Mouse (Mus musculus) c-Kit-positive CD71-positive TER-119-negative erythroid progenitor cells, embryonic 14.5 days (primary cell): ENCODE measurements around the gene Crhbp.

Source experiments
- DNase-seq: peaks from one replicate; pipeline ENCODE4 v3.0.0-alpha.2; 2013; ENCODE audit warnings: low read depth

The Crhbp gene

DNA sequence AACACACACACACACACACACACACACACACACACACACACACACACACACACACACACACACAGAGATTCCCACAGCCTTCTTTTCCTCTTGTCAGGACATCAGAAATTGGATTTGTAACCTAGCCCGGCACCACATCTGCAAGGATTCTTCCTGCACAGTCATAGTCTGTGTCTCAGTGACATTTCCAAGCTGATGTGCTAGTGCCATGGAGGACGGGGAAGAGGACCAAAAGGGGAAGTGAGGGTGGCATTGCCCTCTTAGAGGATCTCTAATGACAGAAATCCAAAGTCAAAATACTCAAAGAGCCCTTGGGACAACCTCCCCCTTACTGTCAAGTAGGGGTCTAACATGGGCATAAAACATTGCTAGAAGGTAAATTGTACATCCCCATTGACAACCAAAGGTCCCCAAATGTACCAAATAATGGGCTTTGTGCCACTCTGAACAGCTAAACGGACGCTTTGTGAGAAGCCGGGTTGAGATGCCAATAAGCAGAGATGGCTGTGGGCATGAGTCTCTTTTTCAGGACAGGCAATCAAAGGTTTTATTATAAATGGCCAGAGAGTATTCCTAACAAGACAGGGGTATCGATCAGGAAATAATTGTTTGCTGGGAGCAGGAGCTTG is 26.0 kb downstream of the Crhbp start:
- no peak for DNase-seq

DNA sequence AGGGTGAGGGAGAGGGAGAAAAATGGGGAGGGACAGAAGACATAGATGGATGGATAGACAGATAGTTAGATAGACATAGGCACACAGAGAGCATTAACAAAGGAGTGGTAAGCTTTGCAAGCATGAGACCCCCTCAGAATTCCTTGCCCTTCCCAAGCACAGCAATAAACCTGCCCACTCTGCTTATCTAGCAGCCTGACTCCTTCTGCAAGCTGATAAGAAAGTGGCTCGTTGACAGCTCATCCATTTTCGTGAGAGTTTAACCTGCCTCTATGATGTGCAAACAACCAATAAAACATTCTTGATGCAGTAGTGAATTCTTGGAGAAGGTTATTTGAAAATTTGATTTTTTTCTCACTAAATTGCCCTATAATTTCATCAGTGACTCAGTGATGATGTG is 32.5 kb downstream of the Crhbp start:
- DNase-seq: no peak

DNA sequence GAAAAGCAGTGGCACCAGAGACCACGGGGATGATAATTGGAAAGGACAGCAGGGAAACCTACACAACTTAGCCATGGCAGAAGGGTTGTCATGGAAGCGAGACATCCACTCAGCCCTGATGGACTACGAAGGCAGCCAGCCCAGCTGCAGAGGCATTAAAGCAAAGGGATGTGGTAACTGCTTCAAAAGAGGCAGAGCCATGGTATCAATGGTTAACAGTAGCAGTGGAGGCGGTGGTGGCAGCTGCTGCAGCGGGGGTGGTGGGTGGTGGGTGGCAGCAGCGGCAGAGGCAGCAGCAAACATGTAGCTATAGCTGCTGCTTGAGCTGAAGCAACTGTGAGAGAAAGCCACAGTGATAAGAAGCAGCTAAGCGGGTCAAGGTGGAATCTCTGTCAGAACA is 51.5 kb downstream of the Crhbp start:
- DNase-seq: no peak

DNA sequence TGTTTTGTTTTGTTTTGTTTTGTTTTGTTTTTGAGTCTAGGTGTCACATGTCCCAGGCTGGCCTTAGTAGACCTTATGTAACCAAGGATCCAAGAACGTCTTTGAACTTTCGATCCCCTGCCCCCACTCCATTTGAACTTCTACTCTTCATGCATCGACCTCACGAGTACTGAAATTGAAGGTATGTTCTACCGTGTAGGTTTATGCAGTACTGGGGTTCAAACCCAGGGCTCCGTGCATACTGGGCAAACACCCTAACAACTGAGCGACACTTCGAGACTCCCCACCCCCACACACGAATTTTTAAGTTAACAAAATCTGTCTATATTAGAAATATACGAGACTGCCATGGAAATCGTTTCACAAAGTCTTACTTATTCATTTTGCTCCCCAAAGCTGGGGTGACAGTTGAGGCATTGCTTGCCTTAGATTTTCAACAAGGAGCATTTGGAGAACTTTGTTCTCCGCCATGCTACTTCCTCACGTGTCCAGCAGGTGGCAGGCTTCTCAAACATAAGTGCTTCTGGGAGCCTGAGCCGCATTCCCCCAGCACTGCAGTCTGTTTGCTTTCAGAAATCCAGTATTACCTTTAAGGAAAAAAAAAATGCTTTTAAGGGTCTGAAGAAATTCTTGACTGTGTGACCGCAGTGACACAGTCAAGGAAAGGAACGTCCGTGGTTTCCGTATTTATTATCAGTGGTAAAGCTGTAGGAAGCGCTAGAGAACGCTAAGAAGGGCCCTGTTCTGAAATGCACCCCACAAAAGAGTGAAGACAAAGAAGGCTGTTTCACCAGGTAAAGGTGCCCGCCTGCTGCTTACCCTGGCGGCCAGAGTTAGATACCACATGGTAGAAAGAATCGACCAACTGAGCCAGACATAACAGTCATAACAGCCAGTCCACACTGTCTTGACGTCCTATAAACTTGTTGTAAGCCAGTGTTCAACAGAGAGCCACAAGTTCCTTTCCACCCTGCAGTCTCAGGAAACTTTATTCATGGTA is 54.6 kb downstream of the Crhbp start:
- no peak for DNase-seq

DNA sequence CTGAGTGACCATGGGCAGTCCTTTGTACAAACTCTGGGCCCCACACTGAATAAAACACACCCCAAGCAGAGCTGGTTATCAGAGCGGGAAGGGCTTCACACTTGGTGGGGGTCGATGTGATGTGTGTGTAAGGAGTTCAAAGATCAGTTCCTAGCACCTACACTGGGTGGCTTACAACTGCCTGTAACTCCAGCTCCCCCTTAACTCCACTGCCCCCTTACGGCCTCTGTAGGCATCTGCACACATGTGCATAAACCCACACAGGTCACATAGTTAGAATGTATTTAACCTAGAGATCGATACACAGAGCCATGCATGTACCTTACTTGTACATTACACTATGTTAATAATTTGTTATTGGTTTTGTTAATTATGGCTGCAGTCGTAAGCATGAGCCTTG is 56.5 kb downstream of the Crhbp start:
- DNase-seq: no peak

DNA sequence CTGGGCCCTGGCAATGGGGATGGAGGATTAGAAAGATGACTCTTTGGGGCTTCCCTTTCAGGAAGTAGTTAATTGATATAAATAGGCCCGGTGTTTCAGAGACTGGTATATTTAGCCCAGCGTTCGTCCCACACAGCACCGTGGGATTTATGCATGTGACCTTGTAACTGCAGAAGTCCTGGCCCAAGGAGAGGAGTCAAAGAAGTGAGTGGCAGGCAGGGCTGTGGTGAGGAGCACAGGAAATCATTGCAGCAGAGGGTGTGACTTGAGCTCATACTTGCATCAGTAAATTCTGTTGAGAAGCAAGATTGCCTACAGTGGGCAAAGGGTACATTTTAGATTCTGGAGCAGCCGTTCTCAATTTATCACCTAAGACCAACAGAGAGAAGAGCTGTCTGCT is 62.3 kb downstream of the Crhbp start:
- DNase-seq: no peak
